Mouse (Mus musculus): ENCODE results near the gene Wfdc21.

DNA sequence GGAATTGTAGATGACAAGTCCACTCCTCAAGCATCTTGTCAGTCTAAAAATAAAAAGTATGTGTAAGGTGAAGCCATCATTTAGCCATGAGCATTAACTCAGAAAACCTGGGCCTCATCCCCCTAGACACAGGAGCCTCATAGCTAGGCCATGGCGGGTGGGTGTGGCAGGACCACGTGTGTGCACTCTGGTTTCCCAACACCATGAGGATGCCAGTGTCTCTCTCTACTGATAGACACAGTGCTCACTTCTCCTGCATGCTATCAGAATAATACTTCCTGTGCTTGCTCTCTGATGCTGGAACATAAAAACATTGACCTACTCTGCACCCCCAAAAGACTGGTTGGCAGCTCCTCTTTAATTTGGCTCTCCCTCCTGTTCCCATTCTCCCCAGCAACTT is 10.9 kb upstream of the Wfdc21 start:
- TF ChIP-seq POLR2A (IDR thresholded peaks at IDR 0.05; ENCODE audit: insufficient read length, low read depth), result no peak
- no peak for TF ChIP-seq CEBPB (IDR thresholded peaks at IDR 0.05; ENCODE audit: insufficient read depth, poor library complexity, severe bottlenecking)
- no peak for TF ChIP-seq USF1 (IDR thresholded peaks at IDR 0.05; ENCODE audit: low read depth)
